Mouse (Mus musculus) lung, embryonic 14.5 days (tissue): ENCODE results near the gene Snx29. TPM values are rescaled to one million over a fixed set of nuclear protein-coding genes. Genes with fewer than 3 reads are reported as not detected.

Source experiments
- ATAC-seq: fragments of 200-750 bp; cut with Nextera tagmentation; 2 replicates; pipeline ENCODE4 v1.8.0; 2017; ENCODE audit warnings: mild to moderate bottlenecking, moderate TSS enrichment, moderate library complexity; ENCODE audit not compliant: insufficient read depth
- DNase-seq: peaks from one replicate; pipeline ENCODE4 v3.0.0-alpha.2; 2015
- H3K27ac ChIP-seq: fragments of 300-500 bp; sonication (generic); 2 replicates; pipeline ENCODE4 v1.5.1; 2014; ENCODE audit warnings: low read depth, mild to moderate bottlenecking, moderate library complexity
- H3K27me3 ChIP-seq: fragments of 300-500 bp; sonication (generic); 2 replicates; pipeline ENCODE4 v1.6.1; 2014; ENCODE audit warnings: low read length, control low read depth; ENCODE audit not compliant: insufficient read depth
- H3K36me3 ChIP-seq: fragments of 300-500 bp; sonication (generic); 2 replicates; pipeline ENCODE4 v1.6.1; 2014; ENCODE audit warnings: control low read depth; ENCODE audit not compliant: insufficient read depth
- H3K4me1 ChIP-seq: fragments of 300-500 bp; sonication (generic); 2 replicates; pipeline ENCODE4 v1.6.1; 2014; ENCODE audit warnings: antibody characterized with exemption, control low read depth; ENCODE audit not compliant: insufficient read depth
- H3K4me2 ChIP-seq: fragments of 300-500 bp; sonication (generic); 2 replicates; pipeline ENCODE4 v1.6.1; 2014; ENCODE audit warnings: mild to moderate bottlenecking
- H3K4me3 ChIP-seq: fragments of 300-500 bp; sonication (generic); 2 replicates; pipeline ENCODE4 v1.5.1; 2014; ENCODE audit warnings: low read depth, low read length
- H3K9ac ChIP-seq: fragments of 300-500 bp; sonication (generic); 2 replicates; pipeline ENCODE4 v1.6.1; 2014
- H3K9me3 ChIP-seq: fragments of 300-500 bp; sonication (generic); 2 replicates; pipeline ENCODE4 v1.6.1; 2016; ENCODE audit warnings: low read depth, low read length, control low read depth
- CTCF ChIP-seq: IDR thresholded peaks from 2 replicates; pipeline ENCODE4 v1.5.1; 2016; ENCODE audit warnings: antibody characterized with exemption, low read depth
- WGBS: fragments of 180-500 bp; shearing (Covaris S2); extraction: QIAGEN DNeasy Blood & Tissue Kit; methylation state at CpG from one replicate; pipeline ENCODE4 v1.1.7; 2014; 5-methylcytosine and 5-hydroxymethylcytosine counted together
- polyA plus RNA-seq: library from polyadenylated mRNA; unstranded; fragments of >200 nt; fragmentation: Nextera tagmentation; extraction: Ambion mirVana; gene quantifications from 2 replicates; pipeline ENCODE4 v1.2.1, GENCODE M21; 2014

Gene Snx29
- polyA plus RNA-seq, 1 experiment from 2014 or later, result 10.3 TPM

- ATAC-seq, result no peak
- 55% methylated on average over 4 of the region's 4 CpGs for WGBS
These were observed 365.7 kb downstream of the Snx29 start for GRCm38 (mm10) chr16:11688281-11689005.

GRCm38 (mm10) chr16:11690097-11690496 is 367.4 kb downstream of the Snx29 start:
- H3K36me3 ChIP-seq, result no peaks in the 10 kb centered on the region
- H3K9ac ChIP-seq, result no peak overlapping the region
- H3K4me2 ChIP-seq, result no peak overlapping the region
- no peaks in the 10 kb centered on the region for H3K4me1 ChIP-seq
- WGBS, result 84% methylated on average over 8 of the region's 8 CpGs
- no peak for DNase-seq
- H3K9me3 ChIP-seq, result no peaks in the 10 kb centered on the region
- TF ChIP-seq CTCF, result no peak
- ATAC-seq, result no peak
- no peak overlapping the region for H3K27ac ChIP-seq
- H3K27me3 ChIP-seq, result no peaks in the 10 kb centered on the region
- no peak overlapping the region for H3K4me3 ChIP-seq

More at GRCm38 (mm10) chr16:11688281-11689005, 365.7 kb downstream of the Snx29 start:
- no peak overlapping the region for H3K27ac ChIP-seq
- no peaks in the 10 kb centered on the region for H3K36me3 ChIP-seq
- H3K4me2 ChIP-seq, result no peak overlapping the region
- TF ChIP-seq CTCF, result no peak
- H3K4me1 ChIP-seq, result no peaks in the 10 kb centered on the region
- H3K27me3 ChIP-seq, result no peaks in the 10 kb centered on the region
- H3K9ac ChIP-seq, result no peak overlapping the region
- DNase-seq, result no peak
- no peak overlapping the region for H3K4me3 ChIP-seq
- H3K9me3 ChIP-seq, result no peaks in the 10 kb centered on the region

GRCm38 (mm10) chr16:11690756-11691155 is 368.0 kb downstream of the Snx29 start:
- no peaks in the 10 kb centered on the region for H3K4me1 ChIP-seq
- no peaks in the 10 kb centered on the region for H3K27me3 ChIP-seq
- no peak overlapping the region for H3K4me2 ChIP-seq
- H3K36me3 ChIP-seq, result no peaks in the 10 kb centered on the region
- no peak overlapping the region for H3K9ac ChIP-seq
- no peak overlapping the region for H3K27ac ChIP-seq
- no peak for DNase-seq
- WGBS, result 59% methylated on average over 4 of the region's 4 CpGs
- no peaks in the 10 kb centered on the region for H3K9me3 ChIP-seq
- no peak overlapping the region for H3K4me3 ChIP-seq
- no peak for TF ChIP-seq CTCF
- no peak for ATAC-seq

- no peak overlapping the region for H3K4me3 ChIP-seq
- DNase-seq, result no peak
- no peaks in the 10 kb centered on the region for H3K27me3 ChIP-seq
- H3K4me1 ChIP-seq, result no peaks in the 10 kb centered on the region
- 47% methylated on average over 9 of the region's 9 CpGs for WGBS
- H3K36me3 ChIP-seq, result no peaks in the 10 kb centered on the region
- no peak for TF ChIP-seq CTCF
- no peak for ATAC-seq
- no peak overlapping the region for H3K27ac ChIP-seq
- H3K9me3 ChIP-seq, result no peaks in the 10 kb centered on the region
- H3K4me2 ChIP-seq, result no peak overlapping the region
- no peak overlapping the region for H3K9ac ChIP-seq
These were observed 368.9 kb downstream of the Snx29 start for GRCm38 (mm10) chr16:11691487-11692200.

GRCm38 (mm10) chr16:11692744-11693143 is 370.0 kb downstream of the Snx29 start:
- no peaks in the 10 kb centered on the region for H3K27me3 ChIP-seq
- no peak overlapping the region for H3K4me2 ChIP-seq
- no peak overlapping the region for H3K27ac ChIP-seq
- 54% methylated on average over 5 of the region's 5 CpGs for WGBS
- ATAC-seq (no peak), DNase-seq (no peak)
- TF ChIP-seq CTCF, result no peak
- H3K36me3 ChIP-seq, result no peaks in the 10 kb centered on the region
- H3K4me1 ChIP-seq, result no peaks in the 10 kb centered on the region
- H3K4me3 ChIP-seq, result no peak overlapping the region
- H3K9me3 ChIP-seq, result no peaks in the 10 kb centered on the region
- H3K9ac ChIP-seq, result no peak overlapping the region

DNA sequence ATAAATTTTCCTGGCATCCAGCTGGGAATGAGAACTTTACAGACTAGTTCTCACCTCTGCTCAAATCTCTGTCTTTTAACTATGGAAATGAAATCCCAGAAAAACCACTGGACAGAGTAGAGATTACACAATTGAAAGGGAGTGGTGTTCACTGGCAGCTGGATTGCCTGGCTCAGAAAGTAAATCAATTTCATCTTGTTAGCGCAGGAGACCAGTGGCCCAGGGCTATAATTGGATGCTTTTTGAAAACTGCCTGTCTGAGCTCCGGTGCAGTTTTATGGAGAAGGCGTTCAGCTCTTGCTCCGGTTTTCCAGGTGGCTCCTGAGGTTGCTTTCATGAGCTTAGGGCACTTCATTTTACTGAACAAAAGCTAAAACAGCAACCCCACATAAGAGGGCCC is 371.7 kb downstream of the Snx29 start:
- Histone ChIP-seq H3K9me3 (no peaks in the 10 kb centered on the region), H3K4me2 (no peak overlapping the region), H3K4me1 (no peaks in the 10 kb centered on the region), H3K4me3 (no peak overlapping the region), H3K27ac (no peak overlapping the region), H3K9ac (no peak overlapping the region), H3K27me3 (no peaks in the 10 kb centered on the region), H3K36me3 (no peaks in the 10 kb centered on the region)
- 83% methylated on average over 4 of the region's 4 CpGs for WGBS
- DNase-seq (no peak), ATAC-seq (no peak)
- no peak for TF ChIP-seq CTCF

- ATAC-seq, result no peak
- 59% methylated on average over 3 of the region's 3 CpGs for WGBS
- DNase-seq, result no peak
These were observed 374.1 kb downstream of the Snx29 start for GRCm38 (mm10) chr16:11696767-11697166.

More at GRCm38 (mm10) chr16:11696767-11697166, 374.1 kb downstream of the Snx29 start:
- Histone ChIP-seq H3K9me3 (no peaks in the 10 kb centered on the region), H3K9ac (no peak overlapping the region), H3K4me2 (no peak overlapping the region), H3K36me3 (no peaks in the 10 kb centered on the region), H3K4me3 (no peak overlapping the region), H3K27ac (no peak overlapping the region), H3K27me3 (no peaks in the 10 kb centered on the region), H3K4me1 (no peaks in the 10 kb centered on the region)
- TF ChIP-seq CTCF, result no peak
